19 mouse cellular contexts compared by ENCODE assay signal in genomic region chr14:32970700-32971099, GRCm38 (mm10). TPM values are rescaled to one million over a fixed set of nuclear protein-coding genes. Genes with fewer than 3 reads are reported as not detected.
A peak's percentile ranks its signal among the peaks of the same experiment; 100 is the strongest.
DNase-seq lines count a peak whose midpoint lies in the region; ATAC-seq and TF ChIP-seq lines count a peak whose summit lies in the region.
"Had no signal": no experiment of that assay in that cellular context is flagged by ENCODE, and none has a peak within 500 bp of the region (broad histone marks: within the 10 kb centered on the region; RNA-seq: fewer than 3 reads in every experiment).

No protein-coding gene starts in this region.

- in situ Hi-C loops in CH12.LX (cut with MboI; ENCODE audit: low pct_ligation_motif_present, low pct_unique_long_range_greater_than_20kb, low sequenced_read_pairs): no loop called here

- H3K4me3 ChIP-seq in CH12.LX (replicated peaks in 1 of 3; ENCODE audit: low read depth in 2 of 3, low read length in 2 of 3, poor library complexity in 1 of 3): no peak overlapping the region
- no peak overlapping the region for H3K4me3 ChIP-seq in liver, embryonic 13.5 days (replicated peaks)
- H3K4me3 ChIP-seq: embryonic facial prominence, embryonic 12.5 days; forebrain, embryonic 12.5 days; heart, embryonic 12.5 days; hindbrain, embryonic 10.5 days had no signal

- H3K9me3 ChIP-seq in CH12.LX (replicated peaks; ENCODE audit: low read length): no peaks in the 10 kb centered on the region
- H3K9me3 ChIP-seq in liver, embryonic 13.5 days (replicated peaks): no peaks in the 10 kb centered on the region
- H3K9me3 ChIP-seq: embryonic facial prominence, embryonic 12.5 days; forebrain, embryonic 12.5 days; heart, embryonic 12.5 days; hindbrain, embryonic 10.5 days had no signal

- no peak overlapping the region for H3K9ac ChIP-seq in CH12.LX (ENCODE audit: insufficient read depth, low read depth)
- no peak overlapping the region for H3K9ac ChIP-seq in liver, embryonic 13.5 days
- H3K9ac ChIP-seq: embryonic facial prominence, embryonic 12.5 days; forebrain, embryonic 12.5 days; heart, embryonic 12.5 days; hindbrain, embryonic 14.5 days had no signal

- no peak for TF ChIP-seq POLR2A in CH12.LX (IDR thresholded peaks at IDR 0.05; ENCODE audit: low read depth, low read length)

- TF ChIP-seq CTCF in CH12.LX (conservative IDR thresholded peaks at IDR 0.05 in 1 of 2, IDR thresholded peaks at IDR 0.05 in 1 of 2; ENCODE audit: low read depth in 2 of 2, low read length in 2 of 2): no peak

- WGBS in liver, embryonic 13.5 days (ENCODE audit: insufficient replicate concordance): 80% methylated on average over 9 of the region's 9 CpGs

- no peaks in the 10 kb centered on the region for H3K27me3 ChIP-seq in CH12.LX (replicated peaks)
- H3K27me3 ChIP-seq in liver, embryonic 13.5 days: no peaks in the 10 kb centered on the region
- H3K27me3 ChIP-seq: embryonic facial prominence, embryonic 12.5 days; forebrain, embryonic 12.5 days had no signal

- no peak for TF ChIP-seq RAD21 in CH12.LX (IDR thresholded peaks at IDR 0.05; ENCODE audit: low read depth, low read length)

- peaks cover 77 to 89% of the 10 kb centered on the region in 2 experiments for H3K36me3 ChIP-seq in CH12.LX (replicated peaks in 1 of 2; ENCODE audit: control insufficient read depth in 1 of 2, insufficient read depth in 1 of 2, low read length in 1 of 2)
- H3K36me3 ChIP-seq in liver, embryonic 13.5 days: no peaks in the 10 kb centered on the region
- H3K36me3 ChIP-seq: embryonic facial prominence, embryonic 12.5 days; forebrain, embryonic 12.5 days; heart, embryonic 12.5 days; hindbrain, embryonic 10.5 days had no signal

- dilution Hi-C loops in CH12.LX (cut with MboI; ENCODE audit: extremely low pct_ligation_motif_present, extremely low pct_unique_long_range_greater_than_20kb, low sequenced_read_pairs): no loop called here

- TF ChIP-seq EP300 in CH12.LX (IDR thresholded peaks at IDR 0.05; ENCODE audit: low read length): no peak

- no peak overlapping the region for H3K27ac ChIP-seq in CH12.LX (ENCODE audit: insufficient read depth, low read depth)
- no peak overlapping the region for H3K27ac ChIP-seq in liver, embryonic 13.5 days
- H3K27ac ChIP-seq: embryonic facial prominence, embryonic 12.5 days; forebrain, embryonic 12.5 days; hindbrain, embryonic 10.5 days; hindbrain, embryonic 14.5 days had no signal

- intact Hi-C loops in left cerebral cortex, postnatal 14 days (cut with DNase I): no loop called here

- DNase-seq in CH12.LX (ENCODE audit: extremely low read depth): no peak
- DNase-seq in ES-CJ7 (ENCODE audit: low read depth, low spot score): peak; percentile 6
- no peak for DNase-seq in liver, embryonic 13.5 days
- peak; percentile 77 for DNase-seq in yolk sac, embryonic 10.5 days (ENCODE audit: low spot score)
- no peak for DNase-seq in left cerebral cortex, postnatal 14 days (ENCODE audit: low spot score in 2 of 2)
- DNase-seq in thymus, postnatal 36 days: no peak
- DNase-seq: adrenal gland, adult 8-10 months; adrenal gland, postnatal 36 days; cerebellum, adult 11-12 months; cerebellum, adult 9-10 months; cerebellum, postnatal 25 days; gastrocnemius, postnatal 25 days had no signal

- ATAC-seq in liver, embryonic 13.5 days (ENCODE audit: low read depth): peak; percentile 20; the same call in 1 of the 2 replicates
- ATAC-seq: forebrain, embryonic 16.5 days; Patski had no signal

- H3K79me2 ChIP-seq in CH12.LX (replicated peaks; ENCODE audit: control insufficient read depth, extremely low read depth, insufficient read depth, poor library complexity, severe bottlenecking): no peaks in the 10 kb centered on the region

- H3K4me2 ChIP-seq in CH12.LX (ENCODE audit: insufficient read depth, low read depth, poor library complexity, severe bottlenecking): no peak overlapping the region
- H3K4me2 ChIP-seq in liver, embryonic 13.5 days: no peak overlapping the region
- H3K4me2 ChIP-seq: embryonic facial prominence, embryonic 12.5 days; forebrain, embryonic 12.5 days; heart, embryonic 12.5 days; hindbrain, embryonic 14.5 days had no signal

- peaks cover 0 to 6% of the 10 kb centered on the region in 2 experiments; a peak in 2 of 4 replicates for H3K4me1 ChIP-seq in CH12.LX (ENCODE audit: control insufficient read depth in 1 of 2, insufficient read depth in 2 of 2)
- H3K4me1 ChIP-seq in liver, embryonic 13.5 days (replicated peaks): no peaks in the 10 kb centered on the region
- H3K4me1 ChIP-seq: embryonic facial prominence, embryonic 12.5 days; forebrain, embryonic 12.5 days; heart, embryonic 12.5 days; hindbrain, embryonic 10.5 days had no signal

TF ChIP-seq in CH12.LX, 34 proteins besides CTCF, POLR2A, EP300 and RAD21:
- TF ChIP-seq KAT2A (IDR thresholded peaks at IDR 0.05; ENCODE audit: insufficient replicate concordance, low read length) (no peak), HCFC1 (IDR thresholded peaks at IDR 0.05; ENCODE audit: low read depth, low read length) (no peak), MAZ (IDR thresholded peaks at IDR 0.05; ENCODE audit: low read depth, low read length) (no peak), E2F4 (IDR thresholded peaks at IDR 0.05; ENCODE audit: insufficient replicate concordance, low read depth, low read length) (no peak), MAFK (IDR thresholded peaks at IDR 0.05; ENCODE audit: insufficient replicate concordance, low read length) (0 out of 2 replicates have a peak, but pooled peaks have one; percentile 25), ELF1 (IDR thresholded peaks at IDR 0.05; ENCODE audit: low read depth, low read length) (no peak), TCF12 (IDR thresholded peaks at IDR 0.05; ENCODE audit: low read depth, low read length) (no peak), TBP (conservative IDR thresholded peaks at IDR 0.05; ENCODE audit: low read depth, low read length) (no peak), IRF4 (IDR thresholded peaks at IDR 0.05; ENCODE audit: low read depth, low read length) (no peak)

RNA-seq across cellular contexts. Expression of gene Lrrc18, which starts 20.5 kb away (rescaled TPM):
- total RNA-seq in CH12.LX (2012; rRNA removed) (0.08 TPM in 2 replicates), CH12.LX (2014; rRNA removed) (not detected in 2 replicates)
- 0.76 TPM in 1 of 2 replicates, not detected in the other for polyA plus RNA-seq in CH12.LX (2012; ENCODE audit: insufficient read length, low read depth)
- 0.03 and 0.05 TPM in 2 replicates for polyA plus RNA-seq in liver, embryonic 13.5 days (2015; fragmentation: Nextera tagmentation; extraction: Ambion mirVana)
- total RNA-seq in left cerebral cortex, postnatal 14 days (2021): under 1 TPM; 0.33 to 0.36 TPM
- polyA plus RNA-seq: Patski had no signal

Comparison
In these comparisons a context has a peak if more than half of its experiments do, and no peak if none do; other contexts are left out.
1. DNase-seq: peak in ES-CJ7 (single experiment) and yolk sac, embryonic 10.5 days (single experiment); none in CH12.LX (single experiment), liver, embryonic 13.5 days (single experiment), left cerebral cortex, postnatal 14 days (0 of 2) and thymus, postnatal 36 days (0 of 2).